Mouse (Mus musculus): ENCODE measurements around the gene Cox5b. TPM values are rescaled to one million over a fixed set of nuclear protein-coding genes. Genes with fewer than 3 reads are reported as not detected.

Cox5b gene
- polyA plus RNA-seq, 1 experiment = 509 TPM

DNA sequence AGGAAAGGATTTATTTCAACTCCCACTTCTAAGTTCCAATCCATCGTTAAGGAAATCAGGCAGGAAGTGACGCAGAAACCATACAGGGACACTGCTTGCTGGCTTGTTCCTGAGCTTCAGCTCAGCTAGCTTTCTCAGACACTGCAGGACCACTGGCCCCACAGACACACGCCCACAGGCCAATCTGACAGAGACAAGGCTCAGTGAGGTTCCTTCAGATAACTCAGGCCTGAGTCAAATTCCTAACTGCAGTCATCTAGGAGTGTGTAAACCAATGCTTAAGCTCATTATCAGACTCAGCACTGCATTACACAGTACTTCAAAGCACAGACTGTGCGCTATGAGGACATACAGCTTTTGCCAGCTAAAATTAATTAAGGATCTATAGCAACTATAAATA, 21.0 kb upstream of the Cox5b start:
- Histone ChIP-seq H3K27ac (ENCODE audit: insufficient read depth, low read length) (no peak overlapping the region), H3K4me3 (ENCODE audit: low read depth, low read length) (no peak overlapping the region), H3K36me3 (ENCODE audit: control insufficient read depth, insufficient read depth, low read length, poor library complexity, severe bottlenecking) (no peaks in the 10 kb centered on the region), H3K27me3 (ENCODE audit: control insufficient read depth, insufficient read depth, low read length, poor library complexity, severe bottlenecking) (no peaks in the 10 kb centered on the region), H3K4me1 (ENCODE audit: control insufficient read depth, insufficient read depth, low read length) (no peaks in the 10 kb centered on the region), H3K9ac (ENCODE audit: low read depth, poor library complexity, severe bottlenecking) (no peak overlapping the region), H3K9me3 (replicated peaks; ENCODE audit: control insufficient read depth, insufficient read depth, low read length, poor library complexity, severe bottlenecking) (no peaks in the 10 kb centered on the region)
- TF ChIP-seq POLR2A (IDR thresholded peaks at IDR 0.05; ENCODE audit: insufficient read depth, low read length) (no peak), EP300 (IDR thresholded peaks at IDR 0.05; ENCODE audit: insufficient read depth, low read depth, low read length) (no peak), CTCF (IDR thresholded peaks at IDR 0.05; ENCODE audit: low read depth, low read length) (no peak)

DNA sequence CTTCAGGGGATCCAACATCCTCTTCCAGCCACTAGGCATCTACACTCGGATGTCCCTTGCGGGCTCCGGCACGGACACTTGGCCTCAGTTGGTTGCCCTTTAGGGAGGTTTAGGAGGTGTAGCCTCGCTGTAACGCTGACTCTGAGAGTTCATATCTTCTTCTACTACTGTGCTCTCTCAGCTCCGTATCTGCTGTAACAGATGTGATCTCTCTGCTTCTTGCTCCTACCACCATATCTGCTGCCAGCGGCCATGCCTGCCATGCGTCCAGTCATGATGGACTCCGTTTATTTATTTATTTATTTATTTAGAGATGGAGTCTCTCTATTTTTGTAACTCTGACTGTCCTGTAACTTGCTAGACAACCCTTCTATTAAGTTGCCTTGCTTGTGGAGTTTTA, 20.0 kb upstream of the Cox5b start:
- no peaks in the 10 kb centered on the region for H3K9me3 ChIP-seq (replicated peaks; ENCODE audit: control insufficient read depth, insufficient read depth, low read length, poor library complexity, severe bottlenecking)
- H3K27me3 ChIP-seq (ENCODE audit: control insufficient read depth, insufficient read depth, low read length, poor library complexity, severe bottlenecking) = no peaks in the 10 kb centered on the region
- H3K4me1 ChIP-seq (ENCODE audit: control insufficient read depth, insufficient read depth, low read length) = no peaks in the 10 kb centered on the region
- TF ChIP-seq EP300 (IDR thresholded peaks at IDR 0.05; ENCODE audit: insufficient read depth, low read depth, low read length) = no peak
- no peak for TF ChIP-seq CTCF (IDR thresholded peaks at IDR 0.05; ENCODE audit: low read depth, low read length)
- no peak for TF ChIP-seq POLR2A (IDR thresholded peaks at IDR 0.05; ENCODE audit: insufficient read depth, low read length)
- no peak overlapping the region for H3K4me3 ChIP-seq (ENCODE audit: low read depth, low read length)
- H3K36me3 ChIP-seq (ENCODE audit: control insufficient read depth, insufficient read depth, low read length, poor library complexity, severe bottlenecking) = no peaks in the 10 kb centered on the region
- H3K27ac ChIP-seq (ENCODE audit: insufficient read depth, low read length) = no peak overlapping the region
- H3K9ac ChIP-seq (ENCODE audit: low read depth, poor library complexity, severe bottlenecking) = no peak overlapping the region

DNA sequence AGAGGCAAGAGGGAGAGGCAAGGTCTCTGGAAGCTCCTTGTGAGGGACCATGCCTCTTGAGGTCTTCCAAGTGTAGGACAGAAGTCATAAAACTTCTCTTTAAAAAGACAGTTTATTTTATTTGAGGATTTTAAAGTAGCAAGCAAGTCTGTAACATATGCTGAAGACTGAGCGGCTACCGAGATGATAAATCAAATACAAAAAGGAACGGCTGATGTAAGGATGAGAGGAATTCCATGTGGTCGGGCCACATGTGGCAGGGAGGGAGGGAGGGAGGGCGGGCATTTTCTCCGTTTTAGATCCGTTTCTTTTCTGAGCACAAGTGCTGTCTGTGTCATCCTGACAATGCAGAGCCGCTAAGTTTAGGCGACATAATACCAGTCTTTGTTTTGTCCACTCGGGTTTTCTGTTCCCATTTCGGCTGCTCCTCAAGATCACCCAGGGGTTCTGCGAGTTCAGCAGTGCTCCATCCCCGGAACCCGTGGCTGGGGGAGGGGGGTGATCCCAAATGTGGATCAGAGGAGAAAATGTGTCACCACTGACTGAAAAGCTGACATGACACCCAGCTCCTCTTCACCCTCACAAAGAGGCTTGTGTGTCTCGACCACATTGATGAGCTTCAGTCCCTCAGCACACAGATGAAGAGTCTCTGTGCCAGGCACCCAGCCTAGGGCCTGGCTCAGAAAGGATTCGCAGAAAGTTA, 18.4 kb upstream of the Cox5b start:
- no peaks in the 10 kb centered on the region for H3K36me3 ChIP-seq (ENCODE audit: control insufficient read depth, insufficient read depth, low read length, poor library complexity, severe bottlenecking)
- H3K4me3 ChIP-seq (ENCODE audit: low read depth, low read length) = no peak overlapping the region
- no peak for TF ChIP-seq CTCF (IDR thresholded peaks at IDR 0.05; ENCODE audit: low read depth, low read length)
- no peak for TF ChIP-seq EP300 (IDR thresholded peaks at IDR 0.05; ENCODE audit: insufficient read depth, low read depth, low read length)
- no peak for TF ChIP-seq POLR2A (IDR thresholded peaks at IDR 0.05; ENCODE audit: insufficient read depth, low read length)
- H3K27me3 ChIP-seq (ENCODE audit: control insufficient read depth, insufficient read depth, low read length, poor library complexity, severe bottlenecking) = no peaks in the 10 kb centered on the region
- no peak overlapping the region for H3K27ac ChIP-seq (ENCODE audit: insufficient read depth, low read length)
- H3K9me3 ChIP-seq (replicated peaks; ENCODE audit: control insufficient read depth, insufficient read depth, low read length, poor library complexity, severe bottlenecking) = no peaks in the 10 kb centered on the region
- H3K9ac ChIP-seq (ENCODE audit: low read depth, poor library complexity, severe bottlenecking) = peak overlapping the region; percentile 18; the same call in 1 of the 2 replicates
- H3K4me1 ChIP-seq (ENCODE audit: control insufficient read depth, insufficient read depth, low read length) = no peaks in the 10 kb centered on the region

DNA sequence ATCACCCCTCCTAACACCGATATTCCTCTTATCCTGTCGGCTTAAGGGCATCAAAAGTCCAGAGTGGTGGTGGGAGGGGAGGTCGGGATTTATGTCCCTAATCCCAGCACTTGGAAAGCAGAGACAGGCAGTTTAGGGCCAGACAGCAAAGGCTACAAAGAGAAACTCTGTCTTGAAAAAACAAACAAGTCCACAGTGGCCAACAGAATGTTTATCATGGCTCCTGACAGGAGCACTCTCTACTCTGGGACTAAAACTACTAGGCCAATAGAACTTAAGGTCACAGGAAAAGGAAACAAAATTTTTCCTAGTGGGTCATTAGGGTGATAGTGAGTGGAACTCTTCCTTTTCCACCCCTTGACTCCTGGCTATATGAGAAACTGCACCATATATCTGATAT, 16.3 kb upstream of the Cox5b start:
- no peaks in the 10 kb centered on the region for H3K4me1 ChIP-seq (ENCODE audit: control insufficient read depth, insufficient read depth, low read length)
- no peaks in the 10 kb centered on the region for H3K36me3 ChIP-seq (ENCODE audit: control insufficient read depth, insufficient read depth, low read length, poor library complexity, severe bottlenecking)
- no peaks in the 10 kb centered on the region for H3K27me3 ChIP-seq (ENCODE audit: control insufficient read depth, insufficient read depth, low read length, poor library complexity, severe bottlenecking)
- no peaks in the 10 kb centered on the region for H3K9me3 ChIP-seq (replicated peaks; ENCODE audit: control insufficient read depth, insufficient read depth, low read length, poor library complexity, severe bottlenecking)
- no peak for TF ChIP-seq POLR2A (IDR thresholded peaks at IDR 0.05; ENCODE audit: insufficient read depth, low read length)
- TF ChIP-seq EP300 (IDR thresholded peaks at IDR 0.05; ENCODE audit: insufficient read depth, low read depth, low read length) = no peak
- TF ChIP-seq CTCF (IDR thresholded peaks at IDR 0.05; ENCODE audit: low read depth, low read length) = no peak
- H3K9ac ChIP-seq (ENCODE audit: low read depth, poor library complexity, severe bottlenecking) = no peak overlapping the region
- H3K27ac ChIP-seq (ENCODE audit: insufficient read depth, low read length) = no peak overlapping the region
- H3K4me3 ChIP-seq (ENCODE audit: low read depth, low read length) = no peak overlapping the region

DNA sequence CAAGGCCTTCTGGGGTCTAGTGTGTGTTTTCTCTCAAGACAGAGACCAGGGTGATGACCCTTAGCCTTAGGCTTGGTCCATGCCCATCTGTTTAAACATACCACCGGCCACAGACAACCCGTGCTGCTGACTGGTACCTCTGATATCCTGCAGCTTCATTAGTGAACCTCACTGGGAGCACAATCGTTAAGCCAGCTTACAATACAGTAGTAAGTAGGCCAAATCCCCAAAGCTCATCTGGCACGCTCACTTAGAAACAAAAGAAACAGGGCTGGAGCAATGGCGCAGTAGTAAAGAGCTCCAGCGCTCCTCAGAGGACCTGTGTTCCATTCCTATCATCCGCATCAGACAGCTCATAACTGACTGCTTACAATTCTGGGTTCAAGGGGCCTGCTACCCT, 10.4 kb upstream of the Cox5b start:
- Histone ChIP-seq H3K9ac (ENCODE audit: low read depth, poor library complexity, severe bottlenecking) (no peak overlapping the region), H3K27me3 (ENCODE audit: control insufficient read depth, insufficient read depth, low read length, poor library complexity, severe bottlenecking) (no peaks in the 10 kb centered on the region), H3K27ac (ENCODE audit: insufficient read depth, low read length) (no peak overlapping the region), H3K4me3 (ENCODE audit: low read depth, low read length) (no peak overlapping the region), H3K4me1 (ENCODE audit: control insufficient read depth, insufficient read depth, low read length) (peaks cover 2% of the 10 kb centered on the region), H3K9me3 (replicated peaks; ENCODE audit: control insufficient read depth, insufficient read depth, low read length, poor library complexity, severe bottlenecking) (no peaks in the 10 kb centered on the region), H3K36me3 (ENCODE audit: control insufficient read depth, insufficient read depth, low read length, poor library complexity, severe bottlenecking) (no peaks in the 10 kb centered on the region)
- TF ChIP-seq EP300 (IDR thresholded peaks at IDR 0.05; ENCODE audit: insufficient read depth, low read depth, low read length) (no peak), POLR2A (IDR thresholded peaks at IDR 0.05; ENCODE audit: insufficient read depth, low read length) (no peak)

DNA sequence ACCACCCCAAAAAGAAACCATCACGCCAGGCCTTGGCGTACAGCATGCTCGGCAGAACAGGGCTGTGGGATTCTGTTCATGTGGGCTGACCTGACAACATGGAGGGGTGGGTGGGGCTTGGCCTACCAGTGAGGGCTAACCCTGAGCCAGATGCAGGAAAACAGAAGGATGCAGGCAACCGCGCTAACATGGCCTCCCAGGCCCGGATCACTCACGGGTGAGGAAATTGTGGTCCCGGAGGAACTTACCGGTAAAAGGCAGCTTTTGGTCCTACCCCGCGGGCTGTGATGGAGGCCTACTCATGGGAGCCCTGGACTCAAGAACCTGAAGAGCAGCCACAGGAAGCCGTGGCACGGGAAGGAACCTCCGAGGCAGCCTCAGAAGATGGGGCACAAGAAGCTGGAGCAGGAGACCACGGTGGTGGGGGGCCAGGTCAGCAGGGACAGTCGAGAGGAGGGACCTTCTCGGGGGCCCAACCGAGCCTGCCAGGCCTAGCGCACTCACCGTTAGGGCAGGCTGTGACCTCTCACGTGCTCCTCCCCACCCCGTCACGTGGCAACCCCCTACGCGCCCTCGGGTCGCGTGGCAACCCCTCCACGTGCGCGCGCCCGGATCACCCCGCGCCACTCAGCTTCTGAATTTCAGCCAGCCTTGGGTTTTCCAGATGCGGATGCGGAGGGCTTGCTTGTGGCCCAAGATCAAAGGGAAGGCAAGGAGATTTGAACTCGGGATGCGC, 8.5 kb upstream of the Cox5b start, which contains the start of gene Fam178b:
Gene Fam178b, minus strand, starts transcription at position 564 of the 736 bp plus-strand sequence.
- no peaks in the 10 kb centered on the region for H3K36me3 ChIP-seq (ENCODE audit: control insufficient read depth, insufficient read depth, low read length, poor library complexity, severe bottlenecking)
- peak within 1 kb of the TSS; percentile 59 for H3K4me3 ChIP-seq (ENCODE audit: low read depth, low read length)
- H3K9me3 ChIP-seq (replicated peaks; ENCODE audit: control insufficient read depth, insufficient read depth, low read length, poor library complexity, severe bottlenecking) = no peaks in the 10 kb centered on the region
- peak within 1 kb of the TSS; percentile 35 for H3K9ac ChIP-seq (ENCODE audit: low read depth, poor library complexity, severe bottlenecking)
- peak; percentile 14; the same call in 1 of the 2 replicates for TF ChIP-seq EP300 (IDR thresholded peaks at IDR 0.05; ENCODE audit: insufficient read depth, low read depth, low read length)
- TF ChIP-seq POLR2A (IDR thresholded peaks at IDR 0.05; ENCODE audit: insufficient read depth, low read length) = no peak
- TF ChIP-seq CTCF (IDR thresholded peaks at IDR 0.05; ENCODE audit: low read depth, low read length) = no peak
- H3K27me3 ChIP-seq (ENCODE audit: control insufficient read depth, insufficient read depth, low read length, poor library complexity, severe bottlenecking) = no peaks in the 10 kb centered on the region
- H3K4me1 ChIP-seq (ENCODE audit: control insufficient read depth, insufficient read depth, low read length) = peaks cover 2% of the 10 kb centered on the region
- no peak within 1 kb of the TSS for H3K27ac ChIP-seq (ENCODE audit: insufficient read depth, low read length)
